Mouse (Mus musculus): ENCODE results near the gene Notch1. TPM values are rescaled to one million over a fixed set of nuclear protein-coding genes. Genes with fewer than 3 reads are reported as not detected.
A peak's percentile ranks its signal among the peaks of the same experiment; 100 is the strongest.

The Notch1 gene
- polyA plus RNA-seq, 1 experiment = 11.1 TPM

GRCm38 (mm10) chr2:26503661-26504575, 12.5 kb downstream of the Notch1 start:
- TF ChIP-seq CTCF (IDR thresholded peaks at IDR 0.05; ENCODE audit: extremely low read depth, insufficient read depth, low read length) (no peak), POLR2A (IDR thresholded peaks at IDR 0.05; ENCODE audit: extremely low read depth, insufficient read depth, low read length) (no peak)
- peak overlapping the region; percentile 34 for H3K4me3 ChIP-seq (ENCODE audit: insufficient read depth, low read length)
- H3K4me1 ChIP-seq (ENCODE audit: control insufficient read depth, insufficient read depth, low read length) = no peaks in the 10 kb centered on the region; the same call in 1 of the 2 replicates
- H3K27ac ChIP-seq (ENCODE audit: insufficient read depth, low read length) = peak overlapping the region; percentile 91

- no peak for TF ChIP-seq CTCF (IDR thresholded peaks at IDR 0.05; ENCODE audit: extremely low read depth, insufficient read depth, low read length)
- Histone ChIP-seq H3K4me3 (ENCODE audit: insufficient read depth, low read length) (peak overlapping the region; percentile 34), H3K27ac (ENCODE audit: insufficient read depth, low read length) (peak overlapping the region; percentile 91), H3K4me1 (ENCODE audit: control insufficient read depth, insufficient read depth, low read length) (no peaks in the 10 kb centered on the region; the same call in 1 of the 2 replicates)
Observed at GRCm38 (mm10) chr2:26502863-26503631, 13.4 kb downstream of the Notch1 start.

- no peak for TF ChIP-seq POLR2A (IDR thresholded peaks at IDR 0.05; ENCODE audit: extremely low read depth, insufficient read depth, low read length)
- TF ChIP-seq CTCF (IDR thresholded peaks at IDR 0.05; ENCODE audit: extremely low read depth, insufficient read depth, low read length) = no peak
- Histone ChIP-seq H3K4me1 (ENCODE audit: control insufficient read depth, insufficient read depth, low read length) (no peaks in the 10 kb centered on the region), H3K4me3 (ENCODE audit: insufficient read depth, low read length) (peak overlapping the region; percentile 34), H3K27ac (ENCODE audit: insufficient read depth, low read length) (peak overlapping the region; percentile 91)
Observed at GRCm38 (mm10) chr2:26502299-26502862, 14.1 kb downstream of the Notch1 start.

DNA sequence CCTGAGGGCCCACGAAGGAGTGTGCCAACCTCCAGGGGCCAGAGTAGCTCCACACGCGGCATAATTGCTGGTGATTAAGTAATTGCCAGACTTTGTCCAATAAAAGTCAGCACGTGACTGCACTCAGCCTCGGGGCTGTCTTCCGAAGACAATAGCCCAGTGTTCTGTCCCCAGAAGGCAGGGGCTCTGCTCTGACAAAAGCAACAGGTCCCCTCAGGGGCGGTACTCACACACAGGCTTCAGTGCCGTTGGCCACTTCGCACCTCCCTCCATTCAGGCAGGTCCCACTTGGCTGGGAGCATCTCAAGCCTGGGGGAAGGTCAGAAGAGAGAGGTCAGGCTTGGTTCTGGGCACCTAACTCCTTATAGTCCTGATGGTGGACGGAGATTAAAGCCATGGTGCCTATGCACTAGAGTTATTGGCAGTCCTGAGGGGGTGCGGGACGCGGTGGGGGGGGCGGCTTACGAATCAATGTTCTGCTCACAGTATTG, 14.8 kb downstream of the Notch1 start:
- no peak for TF ChIP-seq CTCF (IDR thresholded peaks at IDR 0.05; ENCODE audit: extremely low read depth, insufficient read depth, low read length)
- TF ChIP-seq POLR2A (IDR thresholded peaks at IDR 0.05; ENCODE audit: extremely low read depth, insufficient read depth, low read length) = no peak
- Histone ChIP-seq H3K4me1 (ENCODE audit: control insufficient read depth, insufficient read depth, low read length) (no peaks in the 10 kb centered on the region), H3K27ac (ENCODE audit: insufficient read depth, low read length) (peak overlapping the region; percentile 54), H3K4me3 (ENCODE audit: insufficient read depth, low read length) (peak overlapping the region; percentile 34)

DNA sequence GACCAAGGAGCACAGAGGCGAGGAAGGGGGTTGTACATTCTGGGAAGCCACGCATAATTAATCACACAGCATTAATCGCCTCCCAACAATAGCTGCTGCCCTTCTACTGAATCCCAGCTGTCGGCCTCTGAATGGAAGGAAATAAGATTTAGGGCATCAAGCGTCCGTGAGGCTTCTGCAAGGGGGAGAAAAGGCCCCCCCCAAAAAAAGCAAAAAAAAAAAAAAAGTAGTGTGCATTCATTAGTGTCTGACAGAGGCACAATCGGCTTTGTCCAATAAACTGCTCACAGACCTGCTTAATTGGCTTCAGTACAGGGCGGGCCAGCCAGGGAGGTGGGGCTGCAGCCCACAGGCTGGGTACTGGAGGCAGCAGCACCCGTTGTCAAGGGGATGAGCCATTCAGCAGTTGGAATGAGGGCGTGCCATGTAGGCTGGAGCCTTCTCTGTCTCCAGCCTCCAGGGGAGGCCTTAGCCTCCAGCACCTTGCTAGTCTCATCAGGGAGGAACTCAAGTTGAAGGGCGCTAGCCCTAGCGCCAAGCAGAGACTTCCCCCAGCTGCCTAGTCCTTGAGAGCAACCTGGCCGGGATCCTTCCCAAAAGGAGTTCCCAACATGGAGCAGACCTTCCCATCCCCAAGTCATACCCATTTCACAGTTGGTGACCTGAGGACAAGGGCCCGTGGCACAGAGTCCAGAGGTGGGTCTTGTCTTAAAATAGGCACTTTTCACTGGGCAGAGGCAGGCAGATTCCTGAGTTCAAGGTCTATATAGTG, 15.7 kb downstream of the Notch1 start:
- no peaks in the 10 kb centered on the region for H3K4me1 ChIP-seq (ENCODE audit: control insufficient read depth, insufficient read depth, low read length)
- H3K4me3 ChIP-seq (ENCODE audit: insufficient read depth, low read length) = no peak overlapping the region
- peak overlapping the region; percentile 43; the same call in 1 of the 2 replicates for H3K27ac ChIP-seq (ENCODE audit: insufficient read depth, low read length)
- TF ChIP-seq CTCF (IDR thresholded peaks at IDR 0.05; ENCODE audit: extremely low read depth, insufficient read depth, low read length) (no peak), POLR2A (IDR thresholded peaks at IDR 0.05; ENCODE audit: extremely low read depth, insufficient read depth, low read length) (no peak)

GRCm38 (mm10) chr2:26500027-26500598, 16.4 kb downstream of the Notch1 start:
- Histone ChIP-seq H3K4me1 (ENCODE audit: control insufficient read depth, insufficient read depth, low read length) (no peaks in the 10 kb centered on the region), H3K4me3 (ENCODE audit: insufficient read depth, low read length) (no peak overlapping the region)
- TF ChIP-seq CTCF (IDR thresholded peaks at IDR 0.05; ENCODE audit: extremely low read depth, insufficient read depth, low read length) = no peak
- no peak for TF ChIP-seq POLR2A (IDR thresholded peaks at IDR 0.05; ENCODE audit: extremely low read depth, insufficient read depth, low read length)

DNA sequence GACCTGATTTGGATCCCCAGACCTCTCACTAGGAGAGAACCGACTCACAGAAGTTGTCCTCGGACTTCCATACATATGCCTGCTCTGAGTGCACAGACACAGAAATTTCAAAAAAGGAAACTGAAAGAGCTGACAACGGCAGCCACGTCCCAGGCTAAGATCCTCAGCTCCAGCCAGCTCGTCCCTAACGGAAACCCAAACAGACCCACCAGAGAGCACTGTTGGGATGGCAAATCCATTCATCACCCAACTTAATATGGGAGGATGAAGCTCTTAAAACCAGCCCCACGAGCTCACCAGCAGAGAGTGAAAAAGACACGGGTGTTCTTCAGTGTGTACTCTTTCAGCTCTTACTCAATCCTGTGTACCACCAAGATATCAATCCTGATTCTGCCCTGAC, 17.8 kb downstream of the Notch1 start:
- H3K4me1 ChIP-seq (ENCODE audit: control insufficient read depth, insufficient read depth, low read length) = no peaks in the 10 kb centered on the region
- TF ChIP-seq POLR2A (IDR thresholded peaks at IDR 0.05; ENCODE audit: extremely low read depth, insufficient read depth, low read length) (no peak), CTCF (IDR thresholded peaks at IDR 0.05; ENCODE audit: extremely low read depth, insufficient read depth, low read length) (no peak)
- no peak overlapping the region; the same call in 1 of the 2 replicates for H3K27ac ChIP-seq (ENCODE audit: insufficient read depth, low read length)
- H3K4me3 ChIP-seq (ENCODE audit: insufficient read depth, low read length) = no peak overlapping the region

More at GRCm38 (mm10) chr2:26500027-26500598, 16.4 kb downstream of the Notch1 start:
- peak overlapping the region; percentile 49; the same call in 1 of the 2 replicates for H3K27ac ChIP-seq (ENCODE audit: insufficient read depth, low read length)

DNA sequence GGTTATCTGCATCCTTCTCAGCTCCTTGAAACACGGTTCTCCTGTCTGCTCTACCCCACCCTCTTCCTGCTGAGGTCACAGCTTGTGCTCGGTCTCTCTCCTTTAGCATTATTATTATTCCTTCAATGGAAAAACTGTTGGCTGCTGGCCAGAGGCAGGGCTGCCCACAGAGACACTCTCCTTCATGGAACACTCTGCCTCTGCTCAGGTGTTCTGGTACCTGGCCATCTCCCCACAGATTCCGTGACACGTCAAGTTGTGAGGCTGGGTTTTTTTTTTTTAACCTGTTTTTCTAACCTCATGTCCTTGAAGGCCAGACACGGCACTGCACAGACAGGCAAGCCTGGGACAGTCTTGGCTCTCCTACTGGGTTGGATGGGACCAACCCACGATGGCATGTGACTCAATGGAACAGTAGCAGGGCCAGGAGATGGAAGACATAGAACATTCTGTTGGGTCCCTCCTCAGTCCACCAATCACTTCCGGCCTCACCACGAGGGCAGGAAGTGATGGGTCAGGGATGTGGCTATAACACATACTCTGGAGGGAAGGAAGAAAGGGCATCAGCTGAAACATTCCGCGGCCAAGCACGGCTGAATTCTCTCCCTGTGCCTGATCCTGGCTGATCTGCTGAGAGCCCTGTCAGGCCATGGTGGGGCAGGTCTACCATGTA, 18.5 kb downstream of the Notch1 start:
- TF ChIP-seq CTCF (IDR thresholded peaks at IDR 0.05; ENCODE audit: extremely low read depth, insufficient read depth, low read length) = no peak
- no peak for TF ChIP-seq POLR2A (IDR thresholded peaks at IDR 0.05; ENCODE audit: extremely low read depth, insufficient read depth, low read length)
- Histone ChIP-seq H3K27ac (ENCODE audit: insufficient read depth, low read length) (no peak overlapping the region), H3K4me3 (ENCODE audit: insufficient read depth, low read length) (no peak overlapping the region), H3K4me1 (ENCODE audit: control insufficient read depth, insufficient read depth, low read length) (no peaks in the 10 kb centered on the region)

All from cortical plate, adult 2 months (tissue).